Mouse (Mus musculus): ENCODE data around the gene Glod4.

Glod4 gene

DNA sequence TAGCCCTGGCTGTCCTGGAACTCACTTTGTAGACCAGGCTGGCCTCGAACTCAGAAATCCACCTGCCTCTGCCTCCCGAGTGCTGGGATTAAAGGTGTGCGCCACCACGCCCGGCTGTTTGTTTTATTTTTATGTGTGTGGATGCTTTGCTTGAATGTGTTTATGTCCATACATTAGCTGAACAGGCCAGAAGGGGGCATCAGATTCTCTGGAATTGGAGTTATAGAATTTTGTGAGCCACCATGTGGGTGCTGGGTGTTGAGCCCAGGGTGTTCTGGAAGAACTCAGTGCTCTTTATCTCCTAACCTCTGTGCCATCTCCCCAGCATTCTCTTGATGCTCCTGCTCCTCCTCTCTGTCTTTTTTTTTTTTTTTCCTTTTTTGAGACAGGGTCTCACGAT is 56.6 kb downstream of the Glod4 start:
- no peak for TF ChIP-seq GATA4 (IDR thresholded peaks at IDR 0.05; ENCODE audit: insufficient replicate concordance, low read length)

DNA sequence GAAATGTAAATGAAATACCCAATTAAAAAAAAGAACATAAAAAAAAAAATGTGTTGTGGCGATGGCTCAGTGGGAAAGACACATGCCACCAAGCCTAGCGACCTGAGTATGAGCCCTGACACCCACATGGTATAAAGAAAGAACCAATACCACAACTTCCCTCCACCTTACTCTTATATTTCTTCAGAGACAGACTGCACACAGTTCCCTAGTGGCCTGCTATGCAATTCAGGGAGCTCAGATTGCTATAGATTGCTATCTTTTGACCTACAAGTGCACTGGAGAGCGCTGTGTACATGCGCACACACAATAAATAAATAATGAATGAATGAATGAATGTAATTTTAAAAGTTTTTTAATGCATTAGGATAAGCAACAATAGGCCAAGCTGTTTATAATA is 59.8 kb downstream of the Glod4 start:
- no peak for TF ChIP-seq GATA4 (IDR thresholded peaks at IDR 0.05; ENCODE audit: insufficient replicate concordance, low read length)

DNA sequence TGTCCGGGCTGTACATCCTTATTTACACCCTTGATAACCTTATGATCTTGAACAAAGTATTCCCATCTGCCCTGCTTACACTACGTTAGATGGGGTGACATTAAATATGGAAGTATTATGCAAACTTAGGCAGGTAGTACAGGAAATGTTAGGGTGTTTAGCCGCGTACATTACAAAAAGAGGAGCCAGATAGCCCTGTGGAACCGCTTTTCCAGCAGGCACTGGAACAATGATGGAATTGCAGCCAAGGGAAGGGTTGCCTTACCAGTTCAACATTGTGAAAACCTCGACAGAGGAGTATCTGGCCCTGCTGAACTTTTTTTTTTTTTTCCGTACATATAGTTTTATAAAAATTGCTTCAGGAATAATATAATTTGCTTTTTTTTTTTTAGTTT is 63.4 kb downstream of the Glod4 start:
- TF ChIP-seq GATA4 (IDR thresholded peaks at IDR 0.05; ENCODE audit: insufficient replicate concordance, low read length): no peak

DNA sequence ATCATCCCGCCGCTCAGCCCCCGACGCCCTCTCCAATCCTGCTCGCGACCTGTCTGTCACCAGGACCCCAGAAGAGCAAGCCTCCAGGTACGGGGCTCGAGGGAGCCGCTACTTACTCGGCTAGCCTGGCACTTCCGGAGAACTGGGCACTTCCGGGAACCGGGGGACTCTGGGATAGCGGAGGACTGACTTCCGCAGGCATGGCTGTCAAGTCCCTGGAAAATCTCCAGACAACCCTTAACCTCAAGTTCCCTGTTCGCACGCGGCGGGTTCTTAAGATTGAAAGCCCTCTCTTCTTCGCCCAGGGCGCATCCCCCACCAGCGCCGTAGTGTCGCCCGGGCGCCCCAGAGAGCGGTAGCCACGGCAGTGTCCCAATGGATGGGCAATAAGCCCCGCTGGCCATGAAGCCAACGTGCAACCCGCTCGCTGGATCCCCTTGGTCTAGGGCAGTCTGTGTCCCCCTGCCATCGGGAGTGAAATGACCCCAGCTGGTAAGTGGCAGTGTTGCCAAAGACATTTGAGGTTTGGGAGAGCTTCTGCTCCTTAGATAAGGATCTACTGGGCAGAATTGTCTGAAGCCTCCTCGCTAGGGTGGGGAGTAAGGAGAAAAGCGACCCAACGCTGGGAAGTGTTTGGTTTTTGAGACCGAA is 63.9 kb downstream of the Glod4 start, which contains the start of the genes Vps53 and Fam57a:
Gene Vps53, minus strand, starts transcription at position 153 of the 651 bp plus-strand sequence.
Gene Fam57a, plus strand, starts transcription at position 177 of the 651 bp plus-strand sequence.
- TF ChIP-seq GATA4 (IDR thresholded peaks at IDR 0.05; ENCODE audit: insufficient replicate concordance, low read length): peak; percentile 67; the same call in 1 of the 2 replicates

DNA sequence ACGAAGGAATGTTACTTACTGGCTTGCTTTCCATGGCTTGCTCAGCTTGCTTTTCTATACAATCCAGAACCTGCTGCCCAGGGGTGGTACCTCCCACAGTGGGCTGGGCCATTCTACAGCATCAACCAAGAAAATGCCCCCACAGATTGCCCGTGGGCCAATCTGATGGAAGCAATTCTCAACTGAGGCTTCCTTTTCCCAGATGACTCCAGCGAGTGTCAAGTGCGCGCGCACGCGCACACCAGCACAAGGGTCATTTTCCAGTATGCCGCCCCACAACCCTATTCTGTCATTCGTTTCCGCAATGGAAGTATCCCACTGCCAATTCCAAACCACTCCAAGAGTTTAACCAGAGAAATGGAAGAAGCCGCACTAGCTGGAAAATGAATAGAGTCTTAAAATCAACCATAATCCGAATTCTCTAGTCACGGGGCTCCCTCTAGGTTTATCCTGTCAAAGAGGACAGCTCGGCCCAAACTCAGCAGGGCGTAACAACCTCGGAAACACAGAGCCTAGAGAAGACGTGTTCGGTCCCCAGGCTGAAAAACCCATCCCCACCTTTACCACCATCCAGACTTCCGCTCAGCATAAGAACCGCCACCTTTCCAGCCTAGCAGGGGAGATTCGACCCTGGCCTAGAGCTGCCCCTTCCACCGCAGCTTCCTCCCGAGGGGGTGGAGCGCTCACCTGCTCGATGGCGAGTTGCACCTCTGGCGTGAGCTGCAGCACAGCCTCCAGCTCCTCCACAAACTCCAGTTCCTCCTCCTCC is 64.6 kb downstream of the Glod4 start:
- TF ChIP-seq GATA4 (IDR thresholded peaks at IDR 0.05; ENCODE audit: insufficient replicate concordance, low read length): no peak

DNA sequence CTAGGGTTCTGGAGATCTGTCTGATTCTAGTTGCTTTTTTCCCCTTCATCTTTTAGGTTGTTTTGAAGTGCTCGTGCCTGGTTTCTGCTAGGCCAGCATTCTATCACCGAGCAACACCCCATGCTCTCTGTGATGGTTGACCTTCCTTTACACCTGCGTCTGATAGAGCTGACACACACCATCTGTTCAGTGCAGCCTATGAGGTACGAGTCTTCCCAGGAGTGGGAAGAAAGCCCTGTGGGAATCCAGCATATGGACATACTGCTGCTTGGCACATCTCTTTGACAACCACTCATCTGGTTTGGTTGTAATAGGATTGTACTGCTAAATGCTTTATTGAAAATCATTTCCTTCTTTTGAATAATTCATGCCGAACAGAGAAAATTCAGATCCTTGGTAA is 73.3 kb downstream of the Glod4 start:
- no peak for TF ChIP-seq GATA4 (IDR thresholded peaks at IDR 0.05; ENCODE audit: insufficient replicate concordance, low read length)

DNA sequence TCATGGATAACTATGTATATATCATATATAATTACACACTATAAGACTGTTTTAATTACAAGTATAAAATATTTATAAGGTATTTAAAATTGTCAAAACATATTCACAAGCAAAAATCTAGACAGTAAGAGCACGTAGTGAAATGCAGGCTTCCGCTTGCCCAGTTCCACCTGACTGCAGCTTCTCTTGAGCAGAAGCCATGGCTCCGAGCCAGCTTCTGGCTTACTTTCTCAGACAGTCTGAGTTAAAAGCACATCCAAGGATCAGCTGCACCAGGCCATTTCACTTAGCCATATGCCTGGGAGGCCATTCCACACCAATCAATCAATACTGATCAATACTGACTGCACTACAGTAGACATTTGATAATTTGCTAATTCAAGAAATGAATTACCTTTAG is 74.5 kb downstream of the Glod4 start:
- TF ChIP-seq GATA4 (IDR thresholded peaks at IDR 0.05; ENCODE audit: insufficient replicate concordance, low read length): no peak

DNA sequence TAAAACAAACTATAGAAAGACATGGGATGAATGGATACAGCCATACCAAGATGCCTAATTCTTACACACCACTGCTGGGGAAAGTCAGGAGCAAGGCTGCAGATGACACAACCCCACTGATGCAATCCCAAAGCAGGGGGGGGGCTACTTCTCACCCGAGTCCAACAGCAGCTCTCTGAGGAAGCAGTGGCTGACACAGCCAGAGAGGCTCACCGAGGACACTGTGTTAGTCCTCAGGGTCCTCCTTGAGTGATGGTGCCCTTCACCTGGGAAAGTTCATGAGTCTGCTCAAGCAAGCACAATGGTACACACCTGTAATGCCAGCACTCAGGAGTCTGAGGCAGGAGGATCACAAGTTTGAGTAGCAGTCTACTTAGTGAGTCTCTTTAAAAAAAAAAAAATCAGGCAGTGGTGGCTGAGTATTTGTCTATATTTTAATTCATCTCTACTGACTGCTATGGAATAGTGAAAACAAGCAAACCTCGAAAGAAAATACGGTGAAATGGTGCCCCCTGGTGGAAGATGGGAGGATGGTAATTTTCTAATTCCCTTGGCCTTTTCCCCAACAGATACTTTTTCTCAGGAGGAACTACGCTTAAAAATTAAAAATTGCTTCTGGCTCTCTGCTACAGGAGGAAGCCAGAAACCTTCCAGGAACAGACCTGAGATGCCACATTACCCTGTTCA is 76.3 kb downstream of the Glod4 start:
- no peak for TF ChIP-seq GATA4 (IDR thresholded peaks at IDR 0.05; ENCODE audit: insufficient replicate concordance, low read length)

DNA sequence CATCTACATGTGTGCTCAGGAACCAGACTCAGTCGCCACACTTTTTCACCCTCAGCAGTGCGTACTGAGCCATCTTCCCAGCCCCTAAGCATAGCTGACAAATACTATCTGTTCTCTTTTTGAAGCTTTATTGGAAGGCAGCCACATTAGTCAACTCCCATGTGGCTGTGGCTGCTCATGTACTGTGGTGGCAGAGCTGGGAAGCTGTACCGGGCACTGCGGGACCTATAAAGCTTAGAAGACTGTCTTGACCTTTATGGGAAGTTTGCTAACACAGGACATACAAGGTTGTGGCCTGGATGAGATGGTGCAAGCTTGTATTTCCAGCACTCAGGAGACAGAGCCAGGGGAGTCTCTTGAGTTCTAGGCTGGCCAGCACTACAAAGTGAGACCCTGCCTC is 76.9 kb downstream of the Glod4 start:
- TF ChIP-seq GATA4 (IDR thresholded peaks at IDR 0.05; ENCODE audit: insufficient replicate concordance, low read length): no peak

DNA sequence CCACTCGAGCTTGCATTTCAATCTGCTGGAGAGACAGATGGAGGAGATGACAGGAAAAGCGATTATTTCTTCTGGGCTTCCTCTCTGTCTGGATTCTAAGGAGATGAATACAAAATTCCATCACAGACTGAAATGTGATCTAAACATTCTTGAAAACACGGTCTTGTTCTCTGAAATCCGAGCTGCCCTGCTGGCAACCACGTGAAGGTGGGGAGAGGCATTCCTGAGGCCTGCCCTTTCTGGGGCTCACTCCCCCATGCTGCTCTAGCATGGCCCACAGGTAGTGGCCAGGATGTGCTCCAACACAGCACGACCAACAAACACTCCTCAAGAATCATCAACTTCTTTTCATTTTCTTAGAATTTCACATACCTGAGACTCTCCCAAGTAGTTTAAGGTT is 83.3 kb downstream of the Glod4 start:
- TF ChIP-seq GATA4 (IDR thresholded peaks at IDR 0.05; ENCODE audit: insufficient replicate concordance, low read length): no peak

DNA sequence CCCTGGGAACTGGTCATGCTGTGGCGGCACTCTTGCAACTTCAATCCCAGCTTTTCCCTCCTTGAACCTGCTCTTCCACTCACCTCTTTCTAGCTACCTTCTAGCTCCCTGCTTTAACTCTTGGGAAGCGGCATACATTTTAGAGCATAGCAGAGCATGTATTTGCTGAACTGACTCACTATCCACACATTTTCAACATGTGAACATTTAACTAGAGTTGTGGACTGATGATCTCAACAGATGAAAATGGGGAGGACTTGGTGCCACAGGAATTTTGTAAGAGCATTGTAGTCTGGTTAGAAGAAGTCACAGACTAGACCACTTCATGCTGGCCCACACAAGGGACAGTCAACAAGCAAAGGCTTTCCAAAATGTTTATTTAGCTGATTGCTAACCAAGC is 85.2 kb downstream of the Glod4 start:
- TF ChIP-seq GATA4 (IDR thresholded peaks at IDR 0.05; ENCODE audit: insufficient replicate concordance, low read length): no peak

DNA sequence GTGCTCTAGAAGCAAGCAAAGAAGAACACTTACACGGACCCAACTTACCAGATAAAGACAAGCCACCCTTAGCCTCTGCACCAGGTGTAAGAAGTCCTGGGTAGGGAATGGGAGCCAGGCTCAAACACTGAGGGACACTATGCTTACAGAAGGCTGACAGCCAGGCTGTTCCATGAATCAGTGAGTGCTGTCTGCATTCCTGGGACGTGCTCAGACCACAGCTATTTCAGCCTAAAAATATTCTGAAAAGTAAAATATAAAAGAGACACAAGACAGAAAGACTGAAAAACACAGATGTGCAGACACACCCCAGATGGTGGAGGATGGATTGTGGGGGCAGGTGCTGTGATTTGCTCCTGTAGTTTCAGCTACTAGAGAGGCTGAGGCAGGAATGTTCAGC is 88.7 kb downstream of the Glod4 start:
- TF ChIP-seq GATA4 (IDR thresholded peaks at IDR 0.05; ENCODE audit: insufficient replicate concordance, low read length): no peak

DNA sequence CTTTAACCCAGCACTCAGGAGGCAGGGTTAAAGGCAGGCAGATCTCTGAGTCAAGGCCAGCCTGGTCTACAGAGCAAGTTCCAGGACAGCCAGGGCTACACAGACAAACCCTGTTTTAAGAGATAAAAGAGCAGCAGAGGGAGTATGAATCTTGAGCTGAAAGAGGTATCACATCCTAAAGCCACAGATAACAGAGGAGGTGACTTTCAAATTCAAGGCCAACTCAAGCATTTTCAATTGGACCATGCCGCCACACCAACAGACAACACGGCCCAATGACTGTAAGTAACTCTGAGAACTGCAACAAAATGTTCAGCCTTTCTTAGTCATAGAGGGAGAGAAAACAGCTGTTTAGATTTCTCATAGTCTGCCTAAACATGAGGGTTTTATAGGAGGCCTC is 89.3 kb downstream of the Glod4 start:
- TF ChIP-seq GATA4 (IDR thresholded peaks at IDR 0.05; ENCODE audit: insufficient replicate concordance, low read length): no peak

DNA sequence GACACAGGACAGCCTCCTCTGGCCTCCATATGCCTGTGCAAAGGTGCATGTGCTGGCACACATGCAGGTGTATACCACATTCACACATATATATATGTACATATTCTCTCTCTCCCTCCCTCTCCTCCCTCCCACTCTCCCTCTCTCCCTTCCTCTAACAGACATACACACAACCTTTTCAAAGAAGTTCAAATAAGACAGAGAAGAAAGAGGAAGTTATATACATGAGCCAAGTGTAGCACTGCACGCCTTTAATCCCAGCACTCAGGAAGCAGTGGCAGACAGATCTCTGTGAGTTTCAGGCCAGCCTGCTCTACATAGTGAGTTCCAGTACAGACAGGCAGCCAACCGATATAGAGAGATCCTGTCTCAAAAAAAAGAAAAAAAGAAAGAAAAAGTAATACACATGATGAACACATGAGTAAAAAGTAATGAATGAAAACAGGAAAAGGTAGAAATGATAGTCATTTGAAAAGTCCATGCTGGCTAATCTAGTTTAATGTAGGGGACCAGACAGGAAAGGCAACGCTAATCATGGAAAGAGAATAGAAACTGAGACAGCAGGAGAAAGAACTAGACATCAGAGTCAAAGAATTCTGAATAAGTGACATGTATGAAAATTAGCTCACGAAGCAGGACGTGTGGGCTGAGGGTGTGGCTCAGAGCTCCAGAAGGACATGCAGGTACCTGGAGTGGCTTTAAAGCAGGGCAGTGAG is 90.1 kb downstream of the Glod4 start:
- TF ChIP-seq GATA4 (IDR thresholded peaks at IDR 0.05; ENCODE audit: insufficient replicate concordance, low read length): no peak

DNA sequence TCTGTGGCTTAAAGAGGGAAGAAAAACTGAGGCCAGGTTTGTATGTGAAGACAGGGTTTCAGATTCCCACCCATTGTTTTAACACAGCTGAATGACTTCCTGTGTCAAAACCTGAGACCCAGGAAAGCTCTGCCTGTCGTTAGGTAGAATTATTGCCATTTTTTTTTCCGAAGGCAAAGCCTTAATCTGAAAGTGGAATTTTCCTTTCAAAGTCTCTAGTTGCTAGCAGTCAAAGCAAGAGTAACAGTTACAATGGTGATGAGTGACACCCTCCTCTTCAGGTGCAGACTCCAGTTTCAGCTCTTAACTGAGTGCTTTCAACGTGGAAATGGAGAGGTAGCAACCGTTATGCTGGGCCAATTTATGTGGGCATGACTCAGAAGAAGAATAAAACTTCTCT is 92.5 kb downstream of the Glod4 start:
- TF ChIP-seq GATA4 (IDR thresholded peaks at IDR 0.05; ENCODE audit: insufficient replicate concordance, low read length): no peak

Data from liver, adult (tissue).